Mouse (Mus musculus) G1E (cell line): Measurements from ENCODE around the gene Osbpl11. TPM values are rescaled to one million over a fixed set of nuclear protein-coding genes. Genes with fewer than 3 reads are reported as not detected.
"Not testable (repeated sequence)": the region's sequence is repeated elsewhere in the genome, so short reads cannot be mapped to it uniquely, and the experiment has no call there.

ENCODE experiments used
- ATAC-seq: 2 replicates; pipeline ENCODE4 v1.8.0; 2016; ENCODE audit warnings: mild to moderate bottlenecking; ENCODE audit not compliant: insufficient number of reproducible peaks, poor library complexity, low FRiP score, severe bottlenecking; ENCODE audit errors: extremely low read depth
- DNase-seq: peaks from one replicate; pipeline ENCODE4 v3.0.0; 2012; ENCODE audit warnings: low spot score
- H3K27me3 ChIP-seq: 2 replicates; pipeline ENCODE4 v1.6.1; 2012; ENCODE audit warnings: mild to moderate bottlenecking, low read length, inconsistent platforms; ENCODE audit not compliant: insufficient read depth
- H3K36me3 ChIP-seq: replicated peaks from 2 replicates; pipeline ENCODE3; 2012; ENCODE audit warnings: mild to moderate bottlenecking, inconsistent platforms
- H3K4me1 ChIP-seq: 2 replicates; pipeline ENCODE4 v1.6.1; 2012; ENCODE audit warnings: low read depth, low read length, inconsistent platforms, mixed read lengths; ENCODE audit not compliant: insufficient read depth
- H3K4me3 ChIP-seq: 2 replicates; pipeline ENCODE4 v1.5.1; 2012; ENCODE audit warnings: low read depth, mild to moderate bottlenecking, inconsistent platforms, low read length, moderate library complexity, mixed read lengths
- H3K9me3 ChIP-seq: replicated peaks from 2 replicates; pipeline ENCODE4 v1.6.1; 2012; ENCODE audit warnings: inconsistent platforms
- CTCF ChIP-seq: IDR thresholded peaks from 2 replicates; pipeline ENCODE4 v1.5.1; 2012; ENCODE audit warnings: low read depth, low read length, inconsistent platforms, mixed read lengths
- GATA1 ChIP-seq: IDR thresholded peaks from 2 replicates; pipeline ENCODE4 v1.6.1; 2012; ENCODE audit warnings: borderline replicate concordance, low read length, inconsistent platforms, mixed read lengths
- GATA2 ChIP-seq: IDR thresholded peaks from 2 replicates; pipeline ENCODE4 v1.6.1; 2012; ENCODE audit warnings: low read depth, low read length, inconsistent platforms, borderline replicate concordance
- POLR2AphosphoS5 ChIP-seq: IDR thresholded peaks from 2 replicates; pipeline ENCODE4 v1.6.1; 2012; ENCODE audit warnings: low read depth, low read length, inconsistent platforms; ENCODE audit not compliant: insufficient replicate concordance
- TAL1 ChIP-seq: conservative IDR thresholded peaks from 2 replicates; pipeline ENCODE4 v1.6.1; 2012; ENCODE audit warnings: low read depth, low read length, inconsistent platforms, mixed read lengths
- polyA plus RNA-seq: library from polyadenylated mRNA; stranded (reverse); fragments of >175 nt; gene quantifications from 2 replicates; pipeline ENCODE4 v1.2.3, GENCODE M21; 2012
- total RNA-seq, 2 experiments: library from RNA; stranded (forward) in 1 of 2; stranded (reverse) in 1 of 2; fragments of 200-1000 nt in 1 of 2; fragments of >200 nt in 1 of 2; fragmentation: Nextera tagmentation in 1 of 2; gene quantifications; 2 replicates each; pipeline ENCODE4 v1.2.3; 2014 to 2017

The Osbpl11 gene
- total and polyA plus RNA-seq, 3 experiments, result 3.1 to 18.4 (median 11.7) TPM

DNA sequence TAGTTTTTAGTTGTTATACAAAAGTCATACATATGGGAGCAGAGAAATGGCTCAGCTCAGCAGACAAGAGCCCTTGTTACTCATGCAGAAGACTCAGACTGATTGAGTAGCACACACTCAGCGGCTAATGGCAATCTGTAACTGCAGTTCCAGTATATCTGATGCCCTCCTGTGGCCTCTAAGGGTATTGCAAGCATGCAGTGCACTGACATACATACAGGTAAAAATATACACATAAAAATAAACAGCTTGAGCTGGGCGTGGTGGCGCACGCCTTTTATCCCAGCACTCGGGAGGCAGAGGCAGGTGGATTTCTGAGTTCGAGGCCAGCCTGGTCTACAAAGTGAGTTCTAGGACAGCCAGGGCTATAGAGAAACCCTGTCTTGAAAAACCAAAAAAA, 18.6 kb upstream of the Osbpl11 start:
- H3K27me3 ChIP-seq, result peaks cover 20% of the 10 kb centered on the region
- ATAC-seq, H3K36me3 ChIP-seq, DNase-seq, H3K9me3 ChIP-seq, H3K4me1 ChIP-seq, H3K4me3 ChIP-seq: not testable (repeated sequence)
- TF ChIP-seq CTCF, result peak; percentile 78

DNA sequence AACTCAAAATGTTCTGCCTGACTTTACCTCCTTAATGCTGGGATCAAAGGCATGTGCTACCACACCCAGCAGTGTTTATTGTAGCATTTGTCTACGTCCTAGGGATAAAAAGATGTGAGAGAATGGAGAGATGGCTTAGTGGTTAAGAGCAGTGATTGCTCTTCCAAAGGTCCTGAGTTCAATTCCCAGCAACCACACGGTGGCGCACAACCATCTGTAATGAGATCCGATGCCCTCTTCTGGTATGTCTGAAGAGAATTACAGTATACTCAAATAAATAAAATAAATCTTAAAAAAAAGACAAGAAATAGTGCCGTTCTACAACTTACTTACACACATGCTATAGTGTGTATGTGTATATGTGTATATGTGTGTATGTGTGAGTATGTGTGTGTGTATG, 17.3 kb upstream of the Osbpl11 start:
- no peak for DNase-seq
- no peak for TF ChIP-seq POLR2AphosphoS5
- Histone ChIP-seq H3K36me3 (no peaks in the 10 kb centered on the region), H3K9me3 (no peaks in the 10 kb centered on the region), H3K27me3 (peaks cover 20% of the 10 kb centered on the region), H3K4me3 (no peak overlapping the region), H3K4me1 (peaks cover 4% of the 10 kb centered on the region; the same call in 1 of the 2 replicates)
- ATAC-seq, result no peak

DNA sequence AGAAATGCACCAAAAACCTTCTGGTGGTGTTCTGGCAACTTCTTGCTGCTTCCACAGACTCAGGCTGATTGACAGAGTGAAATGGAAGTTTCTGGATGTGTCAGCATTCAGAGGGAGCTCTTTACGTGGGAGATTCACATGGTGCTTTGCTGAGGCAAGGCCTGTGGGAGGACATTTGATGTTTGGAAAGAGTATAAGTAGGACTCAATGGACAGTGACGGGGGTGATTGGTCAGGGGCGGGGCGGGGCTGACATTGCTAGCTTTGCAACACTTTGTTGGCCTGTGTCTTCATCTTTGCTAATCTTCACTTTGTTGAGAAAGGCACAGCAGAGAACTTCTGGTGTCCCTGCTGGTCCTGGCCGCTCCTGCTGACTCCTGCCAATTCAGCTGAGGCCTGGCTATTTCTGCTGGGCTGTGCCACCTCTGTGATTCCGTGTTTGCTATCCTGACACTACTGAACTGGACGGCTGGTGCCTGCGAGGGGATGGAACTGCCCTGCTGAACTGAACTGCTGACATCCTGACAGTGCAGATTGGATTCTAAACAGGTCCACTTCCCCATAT, 15.3 kb upstream of the Osbpl11 start:
- TF ChIP-seq CTCF (no peak), GATA2 (no peak), POLR2AphosphoS5 (no peak), TAL1 (no peak)
- Histone ChIP-seq H3K4me3 (no peak overlapping the region), H3K4me1 (peaks cover 4% of the 10 kb centered on the region; the same call in 1 of the 2 replicates), H3K9me3 (no peaks in the 10 kb centered on the region), H3K36me3 (no peaks in the 10 kb centered on the region), H3K27me3 (peaks cover 23% of the 10 kb centered on the region)
- DNase-seq, result no peak
- no peak for ATAC-seq

DNA sequence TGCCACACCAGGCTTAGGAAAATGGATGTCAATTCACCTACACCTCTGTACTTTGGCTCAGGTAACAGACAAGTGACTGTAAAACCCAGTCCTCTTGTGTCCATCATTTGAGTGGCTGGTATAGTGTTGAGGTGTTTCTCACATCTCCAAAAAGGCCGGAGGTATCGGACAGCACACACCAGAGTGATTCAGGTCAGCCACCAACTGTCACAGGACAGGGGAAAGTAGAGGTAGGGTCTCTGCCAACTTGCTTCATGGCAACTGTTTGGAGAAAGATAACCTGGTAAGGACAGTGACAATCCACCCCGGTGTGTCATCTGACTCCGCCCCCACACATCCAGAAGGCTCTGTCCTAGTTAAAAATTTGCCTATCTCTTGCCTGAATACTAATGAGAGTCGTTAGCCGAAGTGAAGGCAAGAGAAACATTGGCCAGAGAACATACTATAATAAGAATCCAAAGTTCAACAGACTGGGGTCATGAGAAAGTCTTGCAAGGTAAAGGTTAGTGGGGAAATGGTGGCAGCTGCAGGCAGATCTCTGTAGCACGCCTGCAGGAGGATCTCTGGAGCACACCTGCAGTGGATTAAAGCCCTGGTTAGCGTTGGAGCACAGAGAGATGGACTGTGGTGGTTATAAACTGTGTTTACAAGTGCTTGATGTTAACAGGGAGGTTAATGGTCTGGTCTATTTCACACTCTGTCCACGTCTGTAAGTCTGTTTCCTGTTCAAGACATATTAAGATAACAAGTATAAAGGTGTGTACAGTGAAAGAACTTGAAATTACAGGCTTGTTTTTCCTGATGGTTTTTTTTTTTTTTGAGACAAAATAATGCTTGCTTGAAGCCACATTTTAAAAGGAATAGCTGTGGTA, 13.9 kb upstream of the Osbpl11 start:
- Histone ChIP-seq H3K36me3 (no peaks in the 10 kb centered on the region), H3K4me1 (peaks cover 4% of the 10 kb centered on the region; the same call in 1 of the 2 replicates), H3K4me3 (no peak overlapping the region), H3K9me3 (peaks cover 4% of the 10 kb centered on the region; the same call in 1 of the 2 replicates), H3K27me3 (peaks cover 26% of the 10 kb centered on the region)
- DNase-seq (no peak), ATAC-seq (no peak)
- TF ChIP-seq GATA1, result no peak

DNA sequence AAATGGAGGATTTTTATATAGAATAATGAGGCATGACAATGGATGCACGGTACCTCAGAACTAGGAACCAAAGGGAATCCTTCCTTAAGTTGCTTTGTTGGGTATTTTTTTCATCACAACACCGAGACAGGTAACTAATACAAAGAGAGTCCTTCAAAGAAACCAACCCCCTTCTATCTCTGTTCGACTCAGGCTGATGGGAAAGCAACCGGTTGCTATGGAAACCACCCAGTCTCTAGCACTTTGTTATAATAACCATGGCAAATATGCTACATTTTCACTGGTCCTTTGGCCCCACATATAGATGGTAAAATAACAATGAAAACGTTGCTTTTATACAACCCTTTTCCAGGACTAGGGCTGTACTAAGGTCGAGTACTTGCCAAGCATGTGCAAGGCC, 13.1 kb upstream of the Osbpl11 start:
- Histone ChIP-seq H3K4me3 (no peak overlapping the region), H3K4me1 (peaks cover 4% of the 10 kb centered on the region; the same call in 1 of the 2 replicates), H3K9me3 (peaks cover 4% of the 10 kb centered on the region; the same call in 1 of the 2 replicates), H3K27me3 (peaks cover 29% of the 10 kb centered on the region), H3K36me3 (no peaks in the 10 kb centered on the region)
- ATAC-seq (no peak), DNase-seq (no peak)
- TF ChIP-seq POLR2AphosphoS5, result no peak
- TF ChIP-seq GATA2, result no peak
- TF ChIP-seq TAL1, result no peak
- no peak for TF ChIP-seq CTCF
- TF ChIP-seq GATA1, result no peak

DNA sequence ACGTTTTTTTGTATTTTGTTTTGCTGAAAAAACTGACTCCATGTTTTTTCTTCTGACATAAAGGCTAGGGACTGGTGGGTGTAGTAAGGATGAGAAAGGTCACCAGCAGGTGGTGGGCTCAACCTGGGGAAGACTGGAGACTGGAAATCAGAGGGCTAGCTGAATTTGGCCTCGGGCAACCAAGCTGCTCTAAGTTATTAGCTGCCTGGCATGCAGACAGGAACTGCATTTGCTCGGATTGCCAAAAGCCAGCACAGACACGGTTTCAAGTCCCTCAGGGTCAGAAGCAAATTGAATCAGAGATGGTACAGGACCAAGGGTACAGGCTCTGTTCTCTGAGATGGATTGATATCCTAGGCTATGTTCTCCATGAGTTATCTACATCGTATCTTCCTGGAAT, 11.7 kb upstream of the Osbpl11 start:
- ATAC-seq (no peak), DNase-seq (no peak)
- Histone ChIP-seq H3K9me3 (peaks cover 4% of the 10 kb centered on the region; the same call in 1 of the 2 replicates), H3K36me3 (no peaks in the 10 kb centered on the region), H3K4me3 (no peak overlapping the region), H3K4me1 (peaks cover 5% of the 10 kb centered on the region), H3K27me3 (peaks cover 39% of the 10 kb centered on the region)
- no peak for TF ChIP-seq TAL1
- no peak for TF ChIP-seq CTCF
- no peak for TF ChIP-seq POLR2AphosphoS5
- no peak for TF ChIP-seq GATA1
- no peak for TF ChIP-seq GATA2
